In genomic region chr12:3641931-3642330, GRCm38 (mm10) we compare ENCODE assay signal across 8 mouse cellular contexts.
A peak's percentile ranks its signal among the peaks of the same experiment; 100 is the strongest.
DNase-seq lines count a peak whose midpoint lies in the region; ATAC-seq and TF ChIP-seq lines count a peak whose summit lies in the region.

No protein-coding gene starts in this region.

- no peak overlapping the region for H3K27ac ChIP-seq in limb, embryonic 14.5 days (replicated peaks; ENCODE audit: low read depth, low read length)
- H3K27ac ChIP-seq in limb, embryonic 10.5 days, result no peak overlapping the region

- TF ChIP-seq POLR2A in limb, embryonic 14.5 days (IDR thresholded peaks at IDR 0.05; ENCODE audit: borderline replicate concordance, extremely low read depth, insufficient read depth, insufficient read length), result no peak

- H3K9ac ChIP-seq in limb, embryonic 14.5 days (ENCODE audit: low read depth, low read length, severe bottlenecking), result no peak overlapping the region

- H3K4me1 ChIP-seq in limb, embryonic 14.5 days (ENCODE audit: control insufficient read depth, insufficient read depth, low read length), result no peaks in the 10 kb centered on the region
- no peaks in the 10 kb centered on the region for H3K4me1 ChIP-seq in limb, embryonic 10.5 days

- no peaks in the 10 kb centered on the region for H3K27me3 ChIP-seq in limb, embryonic 14.5 days (ENCODE audit: control insufficient read depth, insufficient read depth, low read length)
- no peaks in the 10 kb centered on the region for H3K27me3 ChIP-seq in limb, embryonic 10.5 days (ENCODE audit: low read depth, poor library complexity, severe bottlenecking)

- no peak overlapping the region for H3K4me3 ChIP-seq in limb, embryonic 14.5 days (replicated peaks; ENCODE audit: low read length)
- no peak overlapping the region for H3K4me3 ChIP-seq in limb, embryonic 10.5 days

- WGBS in limb, embryonic 14.5 days, result 50% methylated on average over 3 of the region's 3 CpGs
- 63% methylated on average over 3 of the region's 3 CpGs for WGBS in limb, embryonic 10.5 days

- ATAC-seq in limb, embryonic 14.5 days (ENCODE audit: low FRiP score, low read depth), result no peak
- ATAC-seq in granulocyte monocyte progenitor cell, adult 5-6 weeks (replicated peaks; ENCODE audit: poor library complexity, severe bottlenecking), result peak; percentile 80
- ATAC-seq in frontal cortex, adult (ENCODE audit: low TSS enrichment), result no peak; the same call in 1 of the 2 replicates

- DNase-seq in limb, embryonic 14.5 days (ENCODE audit: low spot score), result peak; percentile 32
- no peak for DNase-seq in limb, embryonic 10.5 days (ENCODE audit: low spot score)
- DNase-seq in R1 (ENCODE audit: low read depth, low spot score), result peak; percentile 31
- peak; percentile 39 for DNase-seq in naive thymus-derived CD4-positive, alpha-beta T cell, adult 2 months (ENCODE audit: low read depth)
- no peak for DNase-seq in urinary bladder, postnatal 10 days (ENCODE audit: low spot score)
- DNase-seq in testis, postnatal 14 days (ENCODE audit: low spot score), result no peak

- no peaks in the 10 kb centered on the region for H3K36me3 ChIP-seq in limb, embryonic 14.5 days (ENCODE audit: control insufficient read depth, insufficient read depth, low read length)
- H3K36me3 ChIP-seq in limb, embryonic 10.5 days, result peaks cover 6% of the 10 kb centered on the region; the same call in 1 of the 2 replicates

- no peaks in the 10 kb centered on the region for H3K9me3 ChIP-seq in limb, embryonic 14.5 days (ENCODE audit: control insufficient read depth, low read length)
- no peaks in the 10 kb centered on the region for H3K9me3 ChIP-seq in limb, embryonic 10.5 days (replicated peaks)

- H3K4me2 ChIP-seq in limb, embryonic 14.5 days (replicated peaks; ENCODE audit: low read depth, low read length, severe bottlenecking), result no peak overlapping the region

Comparison
In these comparisons a context has a peak if more than half of its experiments do, and no peak if none do; other contexts are left out.
1. DNase-seq: peak in limb, embryonic 14.5 days (single experiment), R1 (single experiment) and naive thymus-derived CD4-positive, alpha-beta T cell, adult 2 months (single experiment); none in limb, embryonic 10.5 days (single experiment), urinary bladder, postnatal 10 days (single experiment) and testis, postnatal 14 days (single experiment).